Comparison of ENCODE assay signal across 8 mouse cellular contexts in genomic region chr4:40142743-40143532, GRCm38 (mm10). TPM values are rescaled to one million over a fixed set of nuclear protein-coding genes. Genes with fewer than 3 reads are reported as not detected.
DNase-seq lines count a peak whose midpoint lies in the region; ATAC-seq lines count a peak whose summit lies in the region.

TSS of gene Aco1 (plus strand) at chr4:40143081.

- peak within 1 kb of the TSS; percentile 85 for H3K9ac ChIP-seq in lung, embryonic 16.5 days (ENCODE audit: low read length)

- H3K36me3 ChIP-seq in lung, embryonic 16.5 days (ENCODE audit: control insufficient read depth, insufficient read depth, low read length), result no peaks in the 10 kb centered on the region

- H3K4me3 ChIP-seq in lung, embryonic 16.5 days (ENCODE audit: low read length), result peak within 1 kb of the TSS; percentile 93

- H3K27ac ChIP-seq in lung, embryonic 16.5 days (ENCODE audit: low read length), result peak within 1 kb of the TSS; percentile 97

- no peaks in the 10 kb centered on the region for H3K9me3 ChIP-seq in lung, embryonic 16.5 days (ENCODE audit: control insufficient read depth, low read length)

- DNase-seq in MEL-GATA-1-ER (ENCODE audit: extremely low read depth, low read depth), result peak; percentile 92
- DNase-seq in cerebellum, adult 8-10 months, result peak; percentile 96
- peak; percentile 96 for DNase-seq in forelimb bud, embryonic 11.5 days (ENCODE audit: low read depth, low spot score)
- peak; percentile 93 for DNase-seq in layer of hippocampus, adult 9-10 months (ENCODE audit: low spot score)
- peak; percentile 92 for DNase-seq in ovary, postnatal 10 days (ENCODE audit: low spot score)
- DNase-seq in thymus, postnatal 10 days (ENCODE audit: low spot score in 2 of 2), result peak; percentile 85 to 89

- under 1% methylated on average over 45 of the region's 46 CpGs for WGBS in lung, embryonic 16.5 days

- peaks cover 22% of the 10 kb centered on the region for H3K4me1 ChIP-seq in lung, embryonic 16.5 days (replicated peaks; ENCODE audit: control insufficient read depth, insufficient read depth, low read length)

- peak within 1 kb of the TSS; percentile 71 for H3K4me2 ChIP-seq in lung, embryonic 16.5 days (ENCODE audit: low read depth, low read length)

- peak; percentile 91 to 92 for ATAC-seq in hematopoietic stem cell, adult 5-6 weeks (replicated peaks in 1 of 2; ENCODE audit: insufficient read depth in 1 of 2, low FRiP score in 2 of 2, low TSS enrichment in 1 of 2, low read depth in 1 of 2, poor library complexity in 2 of 2, severe bottlenecking in 2 of 2)
- ATAC-seq in lung, embryonic 16.5 days (ENCODE audit: low read depth), result peak; percentile 96

- H3K27me3 ChIP-seq in lung, embryonic 16.5 days (ENCODE audit: control insufficient read depth, insufficient read depth, low read depth, low read length), result no peaks in the 10 kb centered on the region

RNA-seq across cellular contexts. Expression of gene Aco1, which starts in this region (rescaled TPM):
- 23.7 and 25.0 TPM in 2 replicates for total RNA-seq in hematopoietic stem cell, adult 5-6 weeks (2017)
- polyA plus RNA-seq in lung, embryonic 16.5 days (2015; fragmentation: Nextera tagmentation; extraction: Ambion mirVana), result 56.8 and 60.3 TPM in 2 replicates

Comparison
In these comparisons a context has a peak if more than half of its experiments do, and no peak if none do; other contexts are left out.
1. Peak in every context shown above with its lines: DNase-seq, ATAC-seq, H3K4me3 ChIP-seq and H3K27ac ChIP-seq.